Mouse (Mus musculus) liver, postnatal 0 days (tissue): ENCODE results near the gene Rims4. TPM values are rescaled to one million over a fixed set of nuclear protein-coding genes. Genes with fewer than 3 reads are reported as not detected.

Source experiments
- ATAC-seq: fragments of 200-750 bp; cut with Nextera tagmentation; 2 replicates; pipeline ENCODE4 v1.8.0; 2017; ENCODE audit warnings: mild to moderate bottlenecking, moderate library complexity
- DNase-seq: peaks from one replicate; pipeline ENCODE4 v3.0.0-alpha.2; 2016
- H3K27ac ChIP-seq: fragments of 300-500 bp; sonication (generic); 2 replicates; pipeline ENCODE4 v1.5.1; 2014; ENCODE audit warnings: antibody characterized with exemption, moderate library complexity, mild to moderate bottlenecking, low read depth
- H3K27me3 ChIP-seq: fragments of 300-500 bp; sonication (generic); 2 replicates; pipeline ENCODE4 v1.6.1; 2014; ENCODE audit warnings: low read length, control low read depth, mixed read lengths; ENCODE audit not compliant: insufficient read depth
- H3K36me3 ChIP-seq: fragments of 300-500 bp; sonication (generic); replicated peaks from 2 replicates; pipeline ENCODE4 v1.6.1; 2014; ENCODE audit warnings: mild to moderate bottlenecking, control low read depth, low read length, moderate library complexity, mixed read lengths; ENCODE audit not compliant: insufficient read depth
- H3K4me1 ChIP-seq: fragments of 300-500 bp; sonication (generic); 2 replicates; pipeline ENCODE4 v1.6.1; 2014; ENCODE audit warnings: antibody characterized with exemption, mild to moderate bottlenecking, control low read depth; ENCODE audit not compliant: insufficient read depth
- H3K4me2 ChIP-seq: fragments of 300-500 bp; sonication (generic); 2 replicates; pipeline ENCODE4 v1.6.1; 2014; ENCODE audit warnings: low read depth, mild to moderate bottlenecking, low read length, moderate library complexity, mixed read lengths
- H3K4me3 ChIP-seq: fragments of 300-500 bp; sonication (generic); 2 replicates; pipeline ENCODE4 v1.5.1; 2014; ENCODE audit warnings: low read depth, low read length
- H3K9ac ChIP-seq: fragments of 300-500 bp; sonication (generic); replicated peaks from 2 replicates; pipeline ENCODE4 v1.6.1; 2014; ENCODE audit warnings: mild to moderate bottlenecking, moderate library complexity
- H3K9me3 ChIP-seq: fragments of 300-500 bp; sonication (generic); 2 replicates; pipeline ENCODE4 v1.6.1; 2016; ENCODE audit warnings: mild to moderate bottlenecking, control low read depth, low read length, mixed read lengths
- CTCF ChIP-seq: sonication (generic); IDR thresholded peaks from 2 replicates; pipeline ENCODE4 v1.5.1; 2016; ENCODE audit warnings: antibody characterized with exemption, low read depth
- EP300 ChIP-seq: IDR thresholded peaks from 2 replicates; pipeline ENCODE4 v1.6.1; 2016; ENCODE audit warnings: antibody characterized with exemption, low read depth, mild to moderate bottlenecking
- WGBS: fragments of 180-500 bp; shearing (Covaris S2); extraction: QIAGEN DNeasy Blood & Tissue Kit; methylation state at CpG from one replicate; pipeline ENCODE4 v1.1.7; 2014; ENCODE audit not compliant: insufficient replicate concordance; 5-methylcytosine and 5-hydroxymethylcytosine counted together
- polyA plus RNA-seq: library from polyadenylated mRNA; unstranded; fragments of >200 nt; fragmentation: Nextera tagmentation; extraction: Ambion mirVana; gene quantifications from 2 replicates; pipeline ENCODE4 v1.2.1, GENCODE M21; 2015

Gene Rims4
- polyA plus RNA-seq, 1 experiment from 2014 or later, result 1.1 TPM

DNA sequence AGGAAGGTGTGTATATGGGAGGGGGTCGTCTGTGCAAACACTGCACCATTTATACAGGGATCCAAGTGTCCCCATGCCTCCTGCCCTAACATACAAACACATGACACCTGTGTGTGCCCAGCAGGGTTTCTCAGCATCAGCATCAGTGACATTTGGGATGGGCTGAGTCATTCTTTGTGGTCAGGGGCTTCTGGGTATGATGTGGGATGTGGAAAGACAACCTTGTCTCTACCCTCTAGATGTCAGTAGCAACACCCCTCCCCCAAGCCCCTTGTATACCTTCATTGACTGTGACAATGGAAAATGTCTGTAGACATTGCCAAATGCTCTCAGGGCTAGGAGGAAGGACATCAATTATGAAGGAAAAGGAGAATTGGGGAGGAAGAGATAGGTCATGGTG is 87.3 kb downstream of the Rims4 start:
- Histone ChIP-seq H3K9me3 (no peaks in the 10 kb centered on the region), H3K27me3 (no peaks in the 10 kb centered on the region), H3K27ac (no peak overlapping the region), H3K4me1 (no peaks in the 10 kb centered on the region), H3K4me3 (no peak overlapping the region), H3K36me3 (no peaks in the 10 kb centered on the region), H3K4me2 (no peak overlapping the region), H3K9ac (no peak overlapping the region)
- ATAC-seq (no peak), DNase-seq (no peak)
- 42% methylated on average over 1 of the region's 1 CpGs for WGBS
- TF ChIP-seq EP300, result no peak
- no peak for TF ChIP-seq CTCF

GRCm38 (mm10) chr2:163826494-163826893 is 92.0 kb downstream of the Rims4 start:
- DNase-seq, result no peak
- WGBS, result 79% methylated on average over 5 of the region's 5 CpGs
- no peak for ATAC-seq

GRCm38 (mm10) chr2:163825861-163826260 is 92.6 kb downstream of the Rims4 start:
- Histone ChIP-seq H3K4me3 (no peak overlapping the region), H3K9ac (no peak overlapping the region), H3K4me2 (no peak overlapping the region), H3K27ac (no peak overlapping the region), H3K36me3 (no peaks in the 10 kb centered on the region), H3K9me3 (no peaks in the 10 kb centered on the region), H3K27me3 (no peaks in the 10 kb centered on the region), H3K4me1 (no peaks in the 10 kb centered on the region)
- DNase-seq (no peak), ATAC-seq (no peak)
- no peak for TF ChIP-seq CTCF
- no peak for TF ChIP-seq EP300
- WGBS, result 77% methylated on average over 1 of the region's 1 CpGs

More at GRCm38 (mm10) chr2:163826494-163826893, 92.0 kb downstream of the Rims4 start:
- Histone ChIP-seq H3K9me3 (no peaks in the 10 kb centered on the region), H3K36me3 (no peaks in the 10 kb centered on the region), H3K4me1 (no peaks in the 10 kb centered on the region), H3K27me3 (no peaks in the 10 kb centered on the region), H3K4me3 (no peak overlapping the region), H3K4me2 (no peak overlapping the region), H3K27ac (no peak overlapping the region), H3K9ac (no peak overlapping the region)
- no peak for TF ChIP-seq CTCF
- no peak for TF ChIP-seq EP300

GRCm38 (mm10) chr2:163823771-163824170 is 94.7 kb downstream of the Rims4 start:
- WGBS, result 46% methylated on average over 11 of the region's 11 CpGs
- ATAC-seq, result peak; percentile 83
- peak overlapping the region; percentile 56 for H3K4me2 ChIP-seq

GRCm38 (mm10) chr2:163823248-163823647 is 95.2 kb downstream of the Rims4 start:
- TF ChIP-seq EP300 (no peak), CTCF (peak; percentile 93)
- DNase-seq, result peak; percentile 78

More at GRCm38 (mm10) chr2:163823771-163824170, 94.7 kb downstream of the Rims4 start:
- DNase-seq, result peak; percentile 58
- Histone ChIP-seq H3K27me3 (no peaks in the 10 kb centered on the region), H3K9me3 (no peaks in the 10 kb centered on the region), H3K36me3 (no peaks in the 10 kb centered on the region), H3K9ac (0 out of 2 replicates have a peak overlapping the region, but pooled peaks have one; percentile 12), H3K4me3 (no peak overlapping the region), H3K27ac (0 out of 2 replicates have a peak overlapping the region, but pooled peaks have one; percentile 9), H3K4me1 (no peaks in the 10 kb centered on the region)
- TF ChIP-seq CTCF (no peak), EP300 (no peak)

GRCm38 (mm10) chr2:163820607-163821006 is 97.9 kb downstream of the Rims4 start, which contains the start of gene Ccn5:
Gene Ccn5, plus strand, starts transcription at chr2:163820861.
- H3K4me3 ChIP-seq, result no peak within 1 kb of the TSS
- H3K36me3 ChIP-seq, result no peaks in the 10 kb centered on the region
- 48% methylated on average over 4 of the region's 4 CpGs for WGBS
- H3K9me3 ChIP-seq, result no peaks in the 10 kb centered on the region
- no peak within 1 kb of the TSS for H3K4me2 ChIP-seq
- ATAC-seq (no peak), DNase-seq (no peak)
- no peak for TF ChIP-seq CTCF
- no peak within 1 kb of the TSS for H3K9ac ChIP-seq
- no peaks in the 10 kb centered on the region for H3K4me1 ChIP-seq
- no peak within 1 kb of the TSS for H3K27ac ChIP-seq
- H3K27me3 ChIP-seq, result no peaks in the 10 kb centered on the region

More at GRCm38 (mm10) chr2:163823248-163823647, 95.2 kb downstream of the Rims4 start:
- peak; percentile 62 for ATAC-seq
- H3K36me3 ChIP-seq, result no peaks in the 10 kb centered on the region
- H3K27ac ChIP-seq, result no peak overlapping the region
- H3K27me3 ChIP-seq, result no peaks in the 10 kb centered on the region
- WGBS, result 7% methylated on average over 4 of the region's 4 CpGs
- H3K4me3 ChIP-seq, result no peak overlapping the region
- no peaks in the 10 kb centered on the region for H3K9me3 ChIP-seq
- H3K4me1 ChIP-seq, result no peaks in the 10 kb centered on the region
- peak overlapping the region; percentile 56; the same call in 1 of the 2 replicates for H3K4me2 ChIP-seq
- H3K9ac ChIP-seq, result no peak overlapping the region
